ENCODE assay signal across 8 mouse cellular contexts in genomic region chr2:158852579-158852978, GRCm38 (mm10). TPM values are rescaled to one million over a fixed set of nuclear protein-coding genes. Genes with fewer than 3 reads are reported as not detected.
A peak's percentile ranks its signal among the peaks of the same experiment; 100 is the strongest.
DNase-seq lines count a peak whose midpoint lies in the region; ATAC-seq and TF ChIP-seq lines count a peak whose summit lies in the region.
"Had no signal": no experiment of that assay in that cellular context is flagged by ENCODE, and none has a peak within 500 bp of the region (broad histone marks: within the 10 kb centered on the region; RNA-seq: fewer than 3 reads in every experiment).

No protein-coding gene starts in this region.

- H3K4me3 ChIP-seq in kidney, embryonic 16.5 days (ENCODE audit: low read length), result no peak overlapping the region
- H3K4me3 ChIP-seq in ES-Bruce4 (ENCODE audit: low read depth, low read length), result no peak overlapping the region
- H3K4me3 ChIP-seq: stomach, embryonic 15.5 days had no signal

- no peak overlapping the region for H3K4me2 ChIP-seq in kidney, embryonic 16.5 days (replicated peaks; ENCODE audit: low read depth, low read length)
- H3K4me2 ChIP-seq: stomach, embryonic 15.5 days had no signal

- H3K27me3 ChIP-seq in kidney, embryonic 16.5 days (ENCODE audit: insufficient read depth, low read length), result no peaks in the 10 kb centered on the region
- H3K27me3 ChIP-seq in ES-Bruce4 (ENCODE audit: control insufficient read depth, insufficient read depth, low read length, poor library complexity, severe bottlenecking), result no peaks in the 10 kb centered on the region
- H3K27me3 ChIP-seq: stomach, embryonic 15.5 days had no signal

- no peaks in the 10 kb centered on the region for H3K9me3 ChIP-seq in kidney, embryonic 16.5 days (ENCODE audit: low read length)
- H3K9me3 ChIP-seq in ES-Bruce4 (replicated peaks; ENCODE audit: control insufficient read depth, insufficient read depth, low read length, poor library complexity, severe bottlenecking), result no peaks in the 10 kb centered on the region
- H3K9me3 ChIP-seq: stomach, embryonic 15.5 days had no signal

- peak; percentile 25 for DNase-seq in kidney, adult 18-20 months
- DNase-seq in B cell, adult 2 months, result peak; percentile 66
- DNase-seq in embryo, embryonic 10.5 days (ENCODE audit: low spot score), result peak; percentile 71
- peak; percentile 19 to 38 for DNase-seq in lung, adult 18-20 months
- peak; percentile 22 to 24 for DNase-seq in spleen, postnatal 36 days (ENCODE audit: low spot score in 2 of 2)

- TF ChIP-seq POLR2A in ES-Bruce4 (IDR thresholded peaks at IDR 0.05; ENCODE audit: insufficient read depth, low read length), result no peak

- H3K4me1 ChIP-seq in kidney, embryonic 16.5 days (ENCODE audit: insufficient read depth, low read length), result no peaks in the 10 kb centered on the region
- peaks cover 3% of the 10 kb centered on the region for H3K4me1 ChIP-seq in ES-Bruce4 (ENCODE audit: control insufficient read depth, insufficient read depth, low read length)

- no peak overlapping the region for H3K27ac ChIP-seq in kidney, embryonic 16.5 days (ENCODE audit: low read length)
- no peak overlapping the region for H3K27ac ChIP-seq in ES-Bruce4 (ENCODE audit: insufficient read depth, low read length)
- H3K27ac ChIP-seq: stomach, embryonic 15.5 days had no signal

- 49% methylated on average over 2 of the region's 2 CpGs for WGBS in kidney, embryonic 16.5 days

- no peak overlapping the region for H3K9ac ChIP-seq in kidney, embryonic 16.5 days (replicated peaks; ENCODE audit: low read length)
- H3K9ac ChIP-seq in ES-Bruce4 (ENCODE audit: low read depth, poor library complexity, severe bottlenecking), result no peak overlapping the region
- H3K9ac ChIP-seq: stomach, embryonic 15.5 days had no signal

- TF ChIP-seq CTCF in ES-Bruce4 (IDR thresholded peaks at IDR 0.05; ENCODE audit: low read depth, low read length), result peak; percentile 49

- H3K36me3 ChIP-seq in kidney, embryonic 16.5 days (ENCODE audit: insufficient read depth, low read length), result peaks cover 33% of the 10 kb centered on the region; the same call in 1 of the 2 replicates
- peaks cover 14% of the 10 kb centered on the region for H3K36me3 ChIP-seq in ES-Bruce4 (ENCODE audit: control insufficient read depth, insufficient read depth, low read length, poor library complexity, severe bottlenecking)

- ATAC-seq in kidney, embryonic 16.5 days (ENCODE audit: low FRiP score, low TSS enrichment), result no peak

- TF ChIP-seq EP300 in ES-Bruce4 (IDR thresholded peaks at IDR 0.05; ENCODE audit: insufficient read depth, low read depth, low read length), result no peak

RNA-seq across cellular contexts. Expression of gene Dhx35, which starts 58.0 kb away (rescaled TPM):
- polyA plus RNA-seq in kidney, embryonic 16.5 days (2015; fragmentation: Nextera tagmentation; extraction: Ambion mirVana), result 18.7 and 18.9 TPM in 2 replicates
- 55.5 and 62.7 TPM in 2 replicates for polyA plus RNA-seq in ES-Bruce4 (2011; ENCODE audit: insufficient read depth, insufficient read length, low read depth, missing spikeins)
